ENCODE assay signal across 18 mouse cellular contexts in the genomic region with DNA sequence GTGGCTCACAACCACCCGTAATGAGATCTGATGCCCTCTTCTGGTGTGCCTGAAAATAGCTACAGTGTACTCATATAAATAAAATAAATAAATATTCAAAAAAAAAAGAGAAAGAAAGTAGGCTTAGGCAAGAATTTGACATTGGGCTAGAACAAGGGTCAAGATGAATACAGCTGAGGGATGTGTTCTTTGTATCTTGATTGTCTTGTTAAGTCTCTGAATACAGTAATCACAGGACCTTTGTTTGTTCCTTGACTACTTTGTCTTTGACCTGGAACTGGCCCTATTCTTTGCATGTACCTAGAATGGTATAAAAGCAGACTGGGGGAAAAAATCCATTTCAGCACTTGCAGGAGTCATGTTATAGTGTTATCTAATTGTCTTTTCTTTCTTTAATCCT. TPM values are rescaled to one million over a fixed set of nuclear protein-coding genes. Genes with fewer than 3 reads are reported as not detected.
"Had no signal": no experiment of that assay in that cellular context is flagged by ENCODE, and none has a peak within 500 bp of the region (broad histone marks: within the 10 kb centered on the region; RNA-seq: fewer than 3 reads in every experiment).

No protein-coding gene starts in this region.

- H3K9ac ChIP-seq: neural tube, embryonic 12.5 days; neural tube, embryonic 13.5 days; stomach, embryonic 15.5 days had no signal

- DNase-seq: retina, postnatal 1 day; right cerebral cortex, adult 18-20 months; right cerebral cortex, postnatal 14 days; right cerebral cortex, postnatal 25 days; right cerebral cortex, postnatal 4 days; spleen, adult 18-20 months; thymus, adult 18-20 months; thymus, adult 2 months; thymus, postnatal 14 days; thymus, postnatal 25 days; thymus, postnatal 36 days; thymus, postnatal 4 days had no signal

- H3K27ac ChIP-seq: neural tube, embryonic 12.5 days; neural tube, embryonic 13.5 days; stomach, embryonic 15.5 days; stomach, postnatal 0 days had no signal

- H3K4me2 ChIP-seq: neural tube, embryonic 12.5 days; neural tube, embryonic 13.5 days; stomach, embryonic 15.5 days had no signal

- H3K4me1 ChIP-seq: neural tube, embryonic 12.5 days; neural tube, embryonic 13.5 days; stomach, embryonic 15.5 days had no signal

- H3K4me3 ChIP-seq: neural tube, embryonic 12.5 days; neural tube, embryonic 13.5 days; stomach, embryonic 15.5 days had no signal

- H3K27me3 ChIP-seq: neural tube, embryonic 12.5 days; neural tube, embryonic 13.5 days; stomach, embryonic 15.5 days had no signal

- H3K36me3 ChIP-seq: neural tube, embryonic 12.5 days; neural tube, embryonic 13.5 days; stomach, embryonic 15.5 days had no signal

- H3K9me3 ChIP-seq: neural tube, embryonic 12.5 days; neural tube, embryonic 13.5 days; stomach, embryonic 15.5 days had no signal

RNA-seq across cellular contexts. Expression of a gene that starts 44.1 kb away (rescaled TPM):
- polyA plus RNA-seq: small intestine, adult 2 months; spleen, adult 2 months had no signal
